Mouse (Mus musculus): Measurements from ENCODE around the gene Agbl4.
A peak's percentile ranks its signal among the peaks of the same experiment; 100 is the strongest.

The Agbl4 gene

DNA sequence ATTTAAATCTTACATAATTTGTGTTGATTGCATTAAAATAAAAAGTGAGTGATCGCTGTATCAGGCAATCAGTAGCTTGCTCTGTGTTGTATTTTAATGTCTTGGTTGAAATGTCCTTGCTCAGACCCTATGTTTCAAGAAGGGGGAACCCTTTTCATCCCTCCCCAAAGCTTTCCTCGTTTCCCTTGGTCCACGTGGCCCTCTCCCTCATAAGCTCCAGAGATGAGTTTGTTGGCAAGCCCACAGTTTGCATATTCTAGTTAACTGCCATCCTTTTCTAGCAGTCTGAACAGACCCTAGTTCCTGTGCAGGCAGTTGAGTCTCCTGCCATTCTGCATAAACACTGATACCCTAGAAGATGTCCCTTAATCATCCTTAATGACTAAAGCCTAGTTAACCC, 1050.5 kb downstream of the Agbl4 start:
- no peak for DNase-seq (ENCODE audit: low spot score)

DNA sequence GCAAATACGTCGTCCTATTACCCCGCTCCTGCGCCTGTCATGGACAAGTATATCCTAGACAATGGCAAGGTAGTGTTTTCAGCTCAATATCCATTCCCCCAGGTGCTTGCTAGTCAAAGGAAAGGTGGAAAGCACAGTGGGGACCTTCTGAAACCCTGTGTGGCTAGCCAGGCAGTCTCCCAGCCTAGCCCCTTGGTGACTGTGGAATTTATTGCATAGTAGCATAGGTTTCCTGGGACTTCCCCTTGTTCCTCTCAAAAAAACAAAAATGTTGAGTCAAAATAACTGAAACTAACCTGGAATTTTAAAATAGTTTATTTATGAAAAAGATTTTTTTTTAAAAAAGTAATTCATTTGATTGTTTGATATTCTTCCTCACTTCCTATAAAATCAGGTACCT, 1051.1 kb downstream of the Agbl4 start:
- no peak for DNase-seq (ENCODE audit: low spot score)

DNA sequence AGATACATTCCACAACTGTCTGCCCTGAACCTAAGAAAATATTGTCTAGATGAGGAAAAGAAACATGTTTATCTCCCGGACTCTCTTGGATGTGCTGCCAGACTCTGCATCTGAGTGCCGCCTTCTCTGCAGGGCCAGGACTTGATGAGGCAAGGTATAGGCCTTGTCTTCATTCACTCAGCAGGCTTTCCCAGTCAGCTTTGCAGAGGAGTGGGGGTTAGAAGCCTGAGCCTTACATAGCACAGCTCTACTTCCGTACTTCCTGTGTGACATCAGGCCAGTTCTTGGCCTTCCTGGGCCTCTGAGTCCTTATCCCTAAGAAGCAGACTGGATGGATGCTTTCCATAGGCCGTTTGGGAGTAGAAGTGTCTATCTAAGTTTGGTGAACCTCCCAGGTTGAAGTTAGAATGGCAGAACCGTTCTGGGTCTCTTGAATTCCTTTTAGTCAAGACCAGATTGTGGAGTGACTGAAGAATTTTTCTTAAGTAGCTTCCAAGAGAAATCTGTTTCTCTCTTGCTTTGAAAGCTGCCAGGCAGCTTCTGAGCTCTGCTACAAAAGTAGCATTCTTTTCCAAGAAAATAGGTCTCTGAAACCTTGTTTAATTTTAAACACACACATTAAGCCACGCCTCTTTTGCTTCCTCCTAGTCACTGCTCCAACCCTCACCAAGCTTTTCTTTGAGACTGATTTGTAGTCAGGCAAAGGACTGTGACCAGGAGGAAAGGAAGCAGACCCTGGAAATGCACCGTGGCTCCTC, 1052.2 kb downstream of the Agbl4 start:
- DNase-seq (ENCODE audit: low spot score): no peak

DNA sequence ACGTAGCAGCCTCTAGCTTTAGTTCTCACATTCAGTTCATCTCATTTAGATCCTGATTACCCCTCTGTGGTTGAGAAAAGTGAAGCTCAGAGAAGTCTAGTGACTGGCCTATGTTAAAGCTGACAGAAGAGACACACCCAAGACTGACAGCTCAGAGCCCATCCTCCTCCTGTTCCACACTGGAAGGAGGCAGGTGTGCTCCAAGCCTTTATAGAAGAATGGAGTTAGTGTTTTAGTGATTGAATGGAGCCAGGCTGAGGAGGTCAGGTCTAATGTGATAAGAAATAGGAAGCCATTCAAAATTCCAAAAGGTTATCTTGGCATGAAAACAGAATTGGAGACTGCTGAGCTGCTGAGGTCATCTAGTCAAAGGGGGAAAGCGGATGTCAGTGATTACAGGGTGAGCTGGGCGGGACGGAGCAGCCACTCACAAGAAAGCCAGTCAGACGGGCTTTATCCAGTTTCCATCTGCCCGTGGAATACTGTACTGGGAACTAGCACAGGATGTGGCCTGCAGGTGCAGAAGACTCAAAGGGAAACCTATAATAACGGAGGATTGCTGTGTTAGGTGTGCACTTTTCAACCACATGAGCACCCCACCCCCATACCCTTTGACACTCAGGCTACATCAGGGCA, 1053.9 kb downstream of the Agbl4 start:
- DNase-seq (ENCODE audit: low spot score): no peak

- DNase-seq (ENCODE audit: low spot score): no peak
Observed at GRCm38 (mm10) chr4:111452192-111452591, 1054.7 kb downstream of the Agbl4 start.

DNA sequence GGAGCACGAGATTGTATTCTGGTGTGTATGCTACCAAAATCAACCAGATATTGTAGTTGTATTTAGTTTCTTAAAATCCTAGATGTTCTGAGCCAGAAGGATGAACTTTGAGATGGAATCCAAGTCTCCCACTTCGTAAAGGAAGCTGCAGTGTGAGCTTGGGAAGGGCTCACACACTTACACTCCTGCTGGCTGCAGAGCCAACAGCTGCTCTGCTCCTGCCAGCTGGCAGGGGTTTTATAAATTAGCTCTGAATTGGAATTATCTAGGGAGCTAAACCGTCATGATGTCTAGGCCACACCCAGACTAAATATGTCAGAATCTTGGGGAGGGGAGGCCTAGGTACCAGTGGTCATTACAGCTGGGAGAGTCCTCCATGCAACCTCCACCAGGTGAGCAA, 1055.8 kb downstream of the Agbl4 start:
- DNase-seq (ENCODE audit: low spot score): no peak

- DNase-seq (ENCODE audit: low spot score): no peak
Observed at GRCm38 (mm10) chr4:111455621-111456020, 1058.2 kb downstream of the Agbl4 start.

DNA sequence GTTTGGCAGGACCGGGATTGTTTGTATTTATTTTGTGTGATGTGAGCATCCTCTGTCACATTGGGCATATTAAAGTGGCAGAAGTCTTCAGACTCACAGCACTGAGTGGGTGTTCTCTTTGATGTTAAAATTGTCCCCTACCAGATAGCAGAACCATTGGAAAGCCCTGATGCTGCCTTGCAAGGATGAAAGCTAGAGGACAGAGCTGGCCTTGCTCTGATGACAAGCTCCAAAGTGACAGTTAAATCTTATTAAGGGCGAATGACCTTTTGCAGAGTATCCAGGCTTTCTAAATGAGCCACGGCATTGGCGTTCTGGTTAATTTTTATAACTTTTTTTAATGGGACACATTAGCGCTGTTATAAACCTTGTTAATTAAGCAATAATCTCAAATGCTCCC, 1060.1 kb downstream of the Agbl4 start:
- DNase-seq (ENCODE audit: low spot score): no peak

- DNase-seq (ENCODE audit: low spot score): no peak
Observed at GRCm38 (mm10) chr4:111467293-111467773, 1069.9 kb downstream of the Agbl4 start.

GRCm38 (mm10) chr4:111467796-111468195, 1070.3 kb downstream of the Agbl4 start:
- DNase-seq (ENCODE audit: low spot score): no peak

DNA sequence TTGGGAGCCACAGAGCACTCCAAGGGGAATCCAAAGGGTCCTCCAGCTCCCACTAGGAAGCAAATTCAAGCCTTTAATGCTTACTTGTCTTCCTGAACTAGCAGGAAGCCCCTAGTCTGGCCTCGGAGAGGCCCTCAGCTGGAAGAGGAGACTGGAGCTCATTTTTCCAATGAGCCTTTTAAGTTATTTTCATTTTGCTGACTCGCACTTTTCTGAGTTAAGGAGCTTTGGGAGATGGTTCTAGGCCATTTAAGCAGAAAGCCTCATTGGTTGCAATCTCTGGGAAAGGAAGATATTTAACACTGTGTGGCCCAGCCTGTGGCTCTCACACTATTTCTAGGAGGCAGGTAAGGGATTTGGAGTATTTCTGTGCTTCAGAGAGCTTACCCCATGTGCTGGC, 1072.4 kb downstream of the Agbl4 start:
- DNase-seq (ENCODE audit: low spot score): no peak

GRCm38 (mm10) chr4:111471726-111472125, 1074.3 kb downstream of the Agbl4 start:
- no peak for DNase-seq (ENCODE audit: low spot score)

GRCm38 (mm10) chr4:111472511-111472910, 1075.0 kb downstream of the Agbl4 start:
- no peak for DNase-seq (ENCODE audit: low spot score)

GRCm38 (mm10) chr4:111473014-111473413, 1075.6 kb downstream of the Agbl4 start:
- DNase-seq (ENCODE audit: low spot score): no peak

GRCm38 (mm10) chr4:111475374-111475971, 1078.0 kb downstream of the Agbl4 start:
- DNase-seq (ENCODE audit: low spot score): no peak

GRCm38 (mm10) chr4:111477507-111477906, 1080.0 kb downstream of the Agbl4 start:
- no peak for DNase-seq (ENCODE audit: low spot score)

DNA sequence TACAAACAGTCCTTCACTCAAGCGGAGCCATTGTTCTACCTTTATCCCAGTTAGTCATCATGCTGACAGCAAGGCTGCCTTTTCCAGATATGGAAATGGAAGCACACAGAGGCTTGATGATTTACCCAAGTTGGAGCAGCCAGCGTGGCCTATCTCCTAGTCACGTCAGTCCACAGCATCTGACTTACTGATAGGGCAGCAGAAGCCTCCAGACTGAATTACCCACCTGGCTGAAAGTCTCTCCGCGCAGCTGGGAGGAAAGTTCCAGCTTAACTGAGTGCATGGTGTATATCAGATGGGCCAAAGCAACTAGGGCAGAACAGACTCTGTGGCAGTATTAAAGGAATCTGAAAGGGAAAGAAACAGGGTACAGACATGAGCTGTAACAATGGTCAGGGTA, 1086.0 kb downstream of the Agbl4 start:
- DNase-seq (ENCODE audit: low spot score): no peak

GRCm38 (mm10) chr4:111485189-111485588, 1087.7 kb downstream of the Agbl4 start:
- DNase-seq (ENCODE audit: low spot score): no peak

GRCm38 (mm10) chr4:111486187-111486586, 1088.7 kb downstream of the Agbl4 start:
- no peak for DNase-seq (ENCODE audit: low spot score)

- DNase-seq (ENCODE audit: low spot score): no peak
Observed at GRCm38 (mm10) chr4:111487233-111487843, 1089.9 kb downstream of the Agbl4 start.

DNA sequence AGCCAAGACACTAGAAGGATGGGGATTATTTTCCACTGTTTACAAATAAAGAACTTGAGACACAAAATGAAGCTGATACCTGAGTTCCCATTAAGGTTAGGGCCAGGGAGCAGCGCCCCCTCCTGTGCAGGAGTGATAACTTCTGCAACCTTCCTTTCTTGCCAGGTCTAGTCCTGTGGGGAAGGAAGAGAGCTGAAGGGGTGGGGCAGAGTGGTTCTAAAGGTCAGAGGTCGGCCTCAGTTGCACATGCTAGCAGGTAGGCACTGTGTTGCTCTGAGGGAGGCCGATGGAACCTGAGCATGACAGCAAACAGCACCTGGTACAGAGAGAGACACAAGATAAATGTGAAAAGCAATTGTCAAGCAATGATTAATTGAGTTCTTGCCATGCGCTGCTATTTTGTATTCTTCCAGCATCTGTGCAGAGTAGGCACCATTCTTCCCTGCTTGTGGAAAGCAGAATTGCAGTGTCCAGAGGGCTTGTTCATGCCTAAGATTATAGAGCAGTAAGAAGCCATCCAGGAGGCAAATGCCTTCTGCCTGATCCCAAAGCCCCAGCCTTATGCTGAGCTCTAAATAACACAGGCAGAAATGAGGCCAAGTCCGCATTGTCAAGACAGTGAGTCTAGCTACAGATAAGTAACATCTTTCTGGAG, 1096.4 kb downstream of the Agbl4 start:
- no peak for DNase-seq (ENCODE audit: low spot score)

DNA sequence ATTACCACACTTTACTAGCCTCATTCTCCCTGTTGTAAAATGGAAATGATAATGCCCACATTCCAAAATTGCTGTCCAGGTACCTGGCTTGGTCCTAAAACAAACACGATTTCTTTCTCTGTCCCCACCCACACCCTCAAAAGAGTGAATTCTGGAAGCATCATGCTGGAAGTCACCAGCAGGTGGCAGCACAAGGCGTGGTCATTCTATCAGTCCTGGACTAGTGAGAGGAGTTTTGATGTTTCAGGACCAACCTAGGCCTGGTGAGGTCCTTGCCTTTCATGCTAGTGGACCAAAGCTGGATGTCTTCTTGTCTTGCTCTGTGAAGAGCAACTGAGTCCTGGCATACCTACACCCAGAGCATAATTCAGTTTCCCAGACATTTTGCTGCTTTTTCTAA, 1098.5 kb downstream of the Agbl4 start:
- peak; percentile 58 for DNase-seq (ENCODE audit: low spot score)

Data from spleen, adult 12 weeks (tissue).